Mouse (Mus musculus) cortical plate, adult 2 months (tissue): ENCODE data around the gene Tmem204.
"Not testable (repeated sequence)": the region's sequence is repeated elsewhere in the genome, so short reads cannot be mapped to it uniquely, and the experiment has no call there.

Experiments used
- CTCF ChIP-seq: fragments of 200-500 bp; IDR thresholded peaks from 2 replicates; pipeline ENCODE4 v1.5.1; 2011; ENCODE audit warnings: mild to moderate bottlenecking, control low read depth, low read length; ENCODE audit not compliant: insufficient read depth; ENCODE audit errors: extremely low read depth
- POLR2A ChIP-seq: fragments of 200-500 bp; IDR thresholded peaks from 2 replicates; pipeline ENCODE4 v1.6.1; 2011; ENCODE audit warnings: mild to moderate bottlenecking, low read length, control low read depth; ENCODE audit not compliant: insufficient read depth; ENCODE audit errors: extremely low read depth

GRCm38 (mm10) chr17:25125442-25126060 is 42.2 kb upstream of the Tmem204 start:
- not testable (repeated sequence) for TF ChIP-seq CTCF, POLR2A
